Mouse (Mus musculus): ENCODE data around the gene Gm20896. TPM values are rescaled to one million over a fixed set of nuclear protein-coding genes. Genes with fewer than 3 reads are reported as not detected.
"Not testable (repeated sequence)": the region's sequence is repeated elsewhere in the genome, so short reads cannot be mapped to it uniquely, and the experiment has no call there.

Gm20896 gene
- not detected in 2 replicates for total RNA-seq (2014; rRNA removed)
- polyA plus RNA-seq (2015; fragmentation: Nextera tagmentation; extraction: Ambion mirVana) = not detected in 2 replicates

DNA sequence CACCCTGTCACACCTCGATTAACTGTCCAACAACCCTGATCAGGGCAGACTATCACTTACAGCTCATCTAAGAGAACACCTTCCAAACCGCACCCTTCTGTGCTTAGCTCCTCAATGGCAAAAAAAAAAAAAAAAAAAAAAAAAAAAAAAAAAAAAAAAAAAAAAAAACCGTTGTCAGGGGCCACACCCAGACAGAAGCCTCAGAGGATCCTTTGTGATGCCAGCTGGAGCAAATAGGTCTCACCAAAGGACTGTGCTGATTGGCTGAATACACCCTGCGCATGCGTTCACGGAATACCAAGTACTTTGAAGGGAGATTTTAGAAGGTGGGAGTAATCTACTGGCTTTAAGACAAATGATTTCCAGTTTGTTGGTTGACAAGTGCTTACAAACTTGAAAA lies at the start of gene Gm20896:
TSS of gene Gm20896 (minus strand) at position 101 of the 400 bp plus-strand sequence.
- H3K9ac ChIP-seq (replicated peaks; ENCODE audit: low read length, poor library complexity, severe bottlenecking); H3K4me3 ChIP-seq (ENCODE audit: low read depth, low read length); ATAC-seq (ENCODE audit: low FRiP score); H3K4me2 ChIP-seq (ENCODE audit: low read depth, low read length, poor library complexity, severe bottlenecking); H3K36me3 ChIP-seq (ENCODE audit: insufficient read depth, low read length); H3K4me1 ChIP-seq (ENCODE audit: insufficient read depth, low read length); DNase-seq (ENCODE audit: low spot score); H3K9me3 ChIP-seq (ENCODE audit: low read length); H3K27ac ChIP-seq (ENCODE audit: low read depth, low read length); H3K27me3 ChIP-seq (ENCODE audit: insufficient read depth, low read length): not testable (repeated sequence)
- WGBS = 80% methylated on average over 1 of the region's 6 CpGs

All from midbrain, postnatal 0 days (tissue).